Mouse (Mus musculus): ENCODE results near the gene Actr5. TPM values are rescaled to one million over a fixed set of nuclear protein-coding genes. Genes with fewer than 3 reads are reported as not detected.

Gene Actr5
- polyA plus RNA-seq, 1 experiment from 2014 or later: 7.2 TPM

- no peak overlapping the region for H3K9ac ChIP-seq (ENCODE audit: low read length)
- H3K27ac ChIP-seq (ENCODE audit: low read length): no peak overlapping the region
- no peak for ATAC-seq (ENCODE audit: low read depth)
- H3K9me3 ChIP-seq (ENCODE audit: control insufficient read depth, low read length): no peaks in the 10 kb centered on the region
- H3K27me3 ChIP-seq (ENCODE audit: control insufficient read depth, insufficient read depth, low read depth, low read length): no peaks in the 10 kb centered on the region
- H3K36me3 ChIP-seq (ENCODE audit: control insufficient read depth, insufficient read depth, low read length): no peaks in the 10 kb centered on the region
- H3K4me2 ChIP-seq (ENCODE audit: low read depth, low read length): no peak overlapping the region
- H3K4me1 ChIP-seq (replicated peaks; ENCODE audit: control insufficient read depth, insufficient read depth, low read length): peaks cover 17% of the 10 kb centered on the region
- 69% methylated on average over 8 of the region's 8 CpGs for WGBS
- H3K4me3 ChIP-seq (ENCODE audit: low read length): no peak overlapping the region
These were observed 53.3 kb downstream of the Actr5 start for GRCm38 (mm10) chr2:158677946-158678345.

GRCm38 (mm10) chr2:158679091-158679490 lies 54.4 kb downstream of the Actr5 start:
- Histone ChIP-seq H3K36me3 (ENCODE audit: control insufficient read depth, insufficient read depth, low read length) (no peaks in the 10 kb centered on the region), H3K9ac (ENCODE audit: low read length) (no peak overlapping the region), H3K9me3 (ENCODE audit: control insufficient read depth, low read length) (no peaks in the 10 kb centered on the region), H3K27ac (ENCODE audit: low read length) (no peak overlapping the region), H3K27me3 (ENCODE audit: control insufficient read depth, insufficient read depth, low read depth, low read length) (no peaks in the 10 kb centered on the region), H3K4me1 (replicated peaks; ENCODE audit: control insufficient read depth, insufficient read depth, low read length) (peaks cover 10% of the 10 kb centered on the region), H3K4me2 (ENCODE audit: low read depth, low read length) (no peak overlapping the region), H3K4me3 (ENCODE audit: low read length) (no peak overlapping the region)
- WGBS: 94% methylated on average over 7 of the region's 7 CpGs
- no peak for ATAC-seq (ENCODE audit: low read depth)

DNA sequence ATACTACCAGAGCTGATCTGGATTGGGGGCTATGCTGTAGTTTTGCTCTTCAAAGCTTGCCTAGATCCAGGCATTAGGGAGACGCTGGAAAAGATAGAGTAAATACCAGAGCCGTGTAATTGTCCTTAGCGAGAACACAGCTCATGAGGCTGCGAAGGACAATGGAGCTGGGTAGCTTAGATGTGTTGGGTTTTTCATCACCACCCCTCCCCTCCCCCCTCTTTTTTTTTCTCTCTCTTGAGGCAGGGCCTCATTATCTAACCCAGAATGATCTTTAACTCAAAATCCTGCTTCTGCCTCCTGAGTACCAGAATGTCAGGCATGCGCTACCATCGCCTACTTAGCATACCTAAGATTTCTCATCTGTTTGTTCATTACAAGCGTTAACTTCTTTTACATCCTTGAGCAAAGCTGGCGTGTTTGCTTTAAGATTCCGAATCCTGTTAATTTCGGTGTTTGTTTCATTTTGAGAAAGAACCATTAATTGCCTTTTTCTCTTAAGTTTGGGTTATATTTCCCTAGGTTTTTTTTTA lies 55.7 kb downstream of the Actr5 start:
- H3K4me1 ChIP-seq (replicated peaks; ENCODE audit: control insufficient read depth, insufficient read depth, low read length): peaks cover 9% of the 10 kb centered on the region
- H3K27me3 ChIP-seq (ENCODE audit: control insufficient read depth, insufficient read depth, low read depth, low read length): no peaks in the 10 kb centered on the region
- no peaks in the 10 kb centered on the region for H3K9me3 ChIP-seq (ENCODE audit: control insufficient read depth, low read length)
- no peaks in the 10 kb centered on the region for H3K36me3 ChIP-seq (ENCODE audit: control insufficient read depth, insufficient read depth, low read length)
- no peak overlapping the region for H3K4me3 ChIP-seq (ENCODE audit: low read length)
- peak; percentile 59; the same call in 1 of the 2 replicates for ATAC-seq (ENCODE audit: low read depth)
- no peak overlapping the region for H3K4me2 ChIP-seq (ENCODE audit: low read depth, low read length)
- WGBS: 51% methylated on average over 10 of the region's 10 CpGs
- no peak overlapping the region for H3K9ac ChIP-seq (ENCODE audit: low read length)
- H3K27ac ChIP-seq (ENCODE audit: low read length): peak overlapping the region; percentile 65

- Histone ChIP-seq H3K27ac (ENCODE audit: low read length) (no peak overlapping the region), H3K36me3 (ENCODE audit: control insufficient read depth, insufficient read depth, low read length) (no peaks in the 10 kb centered on the region)
- no peak for ATAC-seq (ENCODE audit: low read depth)
These were observed 57.0 kb downstream of the Actr5 start for GRCm38 (mm10) chr2:158681714-158682113.

GRCm38 (mm10) chr2:158682344-158683037 lies 57.8 kb downstream of the Actr5 start:
- Histone ChIP-seq H3K4me2 (ENCODE audit: low read depth, low read length) (no peak overlapping the region), H3K27me3 (ENCODE audit: control insufficient read depth, insufficient read depth, low read depth, low read length) (no peaks in the 10 kb centered on the region), H3K4me3 (ENCODE audit: low read length) (no peak overlapping the region), H3K9ac (ENCODE audit: low read length) (no peak overlapping the region), H3K27ac (ENCODE audit: low read length) (peak overlapping the region; percentile 56), H3K9me3 (ENCODE audit: control insufficient read depth, low read length) (no peaks in the 10 kb centered on the region), H3K4me1 (replicated peaks; ENCODE audit: control insufficient read depth, insufficient read depth, low read length) (peaks cover 9% of the 10 kb centered on the region), H3K36me3 (ENCODE audit: control insufficient read depth, insufficient read depth, low read length) (no peaks in the 10 kb centered on the region)
- WGBS: 48% methylated on average over 11 of the region's 11 CpGs
- ATAC-seq (ENCODE audit: low read depth): peak; percentile 51; the same call in 1 of the 2 replicates

More at GRCm38 (mm10) chr2:158681714-158682113, 57.0 kb downstream of the Actr5 start:
- 72% methylated on average over 6 of the region's 6 CpGs for WGBS
- no peaks in the 10 kb centered on the region for H3K9me3 ChIP-seq (ENCODE audit: control insufficient read depth, low read length)
- no peaks in the 10 kb centered on the region for H3K27me3 ChIP-seq (ENCODE audit: control insufficient read depth, insufficient read depth, low read depth, low read length)
- no peak overlapping the region for H3K4me2 ChIP-seq (ENCODE audit: low read depth, low read length)
- H3K4me1 ChIP-seq (replicated peaks; ENCODE audit: control insufficient read depth, insufficient read depth, low read length): peaks cover 9% of the 10 kb centered on the region
- no peak overlapping the region for H3K4me3 ChIP-seq (ENCODE audit: low read length)
- no peak overlapping the region for H3K9ac ChIP-seq (ENCODE audit: low read length)

- no peak overlapping the region for H3K4me2 ChIP-seq (ENCODE audit: low read depth, low read length)
- H3K9ac ChIP-seq (ENCODE audit: low read length): no peak overlapping the region
- 15% methylated on average over 4 of the region's 4 CpGs for WGBS
- no peaks in the 10 kb centered on the region for H3K9me3 ChIP-seq (ENCODE audit: control insufficient read depth, low read length)
- no peaks in the 10 kb centered on the region for H3K36me3 ChIP-seq (ENCODE audit: control insufficient read depth, insufficient read depth, low read length)
- H3K27ac ChIP-seq (ENCODE audit: low read length): no peak overlapping the region
- H3K27me3 ChIP-seq (ENCODE audit: control insufficient read depth, insufficient read depth, low read depth, low read length): no peaks in the 10 kb centered on the region
- peaks cover 9% of the 10 kb centered on the region for H3K4me1 ChIP-seq (replicated peaks; ENCODE audit: control insufficient read depth, insufficient read depth, low read length)
- peak; percentile 15; the same call in 1 of the 2 replicates for ATAC-seq (ENCODE audit: low read depth)
- no peak overlapping the region for H3K4me3 ChIP-seq (ENCODE audit: low read length)
These were observed 58.3 kb downstream of the Actr5 start for GRCm38 (mm10) chr2:158683038-158683413.

DNA sequence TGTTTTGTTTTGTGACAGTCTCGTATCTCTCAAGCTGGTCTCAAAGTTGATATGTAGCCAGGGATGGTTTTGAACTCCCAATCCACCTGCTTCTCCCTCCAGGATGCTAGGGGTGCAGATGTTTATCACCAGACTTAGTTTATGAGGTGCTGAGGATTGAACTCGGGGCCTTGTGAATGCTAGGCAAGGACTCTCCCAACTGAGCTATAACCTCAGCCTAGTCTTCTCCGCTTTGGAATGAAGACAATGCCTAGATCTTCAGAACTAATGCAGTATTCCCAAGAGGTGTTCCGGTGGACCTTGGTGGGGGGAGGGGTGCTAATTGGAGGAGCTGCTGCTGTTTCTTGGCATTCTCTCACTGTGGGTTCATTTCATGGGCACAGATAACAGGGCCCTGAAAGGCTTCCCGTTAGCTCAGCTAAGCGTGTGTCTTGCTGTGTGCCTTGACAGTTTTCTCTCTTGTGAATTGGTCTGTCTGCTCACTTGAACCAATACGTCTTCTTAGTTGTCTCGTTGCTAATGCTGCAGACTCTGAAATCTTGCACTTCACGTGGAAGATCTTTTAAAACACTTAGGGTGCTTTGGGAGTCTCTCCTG lies 59.7 kb downstream of the Actr5 start:
- ATAC-seq (ENCODE audit: low read depth): no peak
- Histone ChIP-seq H3K9me3 (ENCODE audit: control insufficient read depth, low read length) (no peaks in the 10 kb centered on the region), H3K27ac (ENCODE audit: low read length) (no peak overlapping the region), H3K36me3 (ENCODE audit: control insufficient read depth, insufficient read depth, low read length) (no peaks in the 10 kb centered on the region), H3K9ac (ENCODE audit: low read length) (no peak overlapping the region), H3K27me3 (ENCODE audit: control insufficient read depth, insufficient read depth, low read depth, low read length) (no peaks in the 10 kb centered on the region), H3K4me2 (ENCODE audit: low read depth, low read length) (no peak overlapping the region), H3K4me3 (ENCODE audit: low read length) (no peak overlapping the region), H3K4me1 (replicated peaks; ENCODE audit: control insufficient read depth, insufficient read depth, low read length) (peaks cover 9% of the 10 kb centered on the region)
- 54% methylated on average over 9 of the region's 9 CpGs for WGBS

- Histone ChIP-seq H3K36me3 (ENCODE audit: control insufficient read depth, insufficient read depth, low read length) (no peaks in the 10 kb centered on the region), H3K9me3 (ENCODE audit: control insufficient read depth, low read length) (no peaks in the 10 kb centered on the region), H3K4me1 (replicated peaks; ENCODE audit: control insufficient read depth, insufficient read depth, low read length) (peaks cover 9% of the 10 kb centered on the region), H3K27me3 (ENCODE audit: control insufficient read depth, insufficient read depth, low read depth, low read length) (no peaks in the 10 kb centered on the region), H3K4me3 (ENCODE audit: low read length) (no peak overlapping the region), H3K4me2 (ENCODE audit: low read depth, low read length) (no peak overlapping the region), H3K9ac (ENCODE audit: low read length) (no peak overlapping the region), H3K27ac (ENCODE audit: low read length) (no peak overlapping the region)
- no peak for ATAC-seq (ENCODE audit: low read depth)
- 75% methylated on average over 3 of the region's 3 CpGs for WGBS
These were observed 60.2 kb downstream of the Actr5 start for GRCm38 (mm10) chr2:158684910-158685309.

GRCm38 (mm10) chr2:158686394-158686793 lies 61.7 kb downstream of the Actr5 start:
- ATAC-seq (ENCODE audit: low read depth): no peak
- H3K27ac ChIP-seq (ENCODE audit: low read length): no peak overlapping the region
- 38% methylated on average over 2 of the region's 2 CpGs for WGBS
- no peaks in the 10 kb centered on the region for H3K9me3 ChIP-seq (ENCODE audit: control insufficient read depth, low read length)
- H3K4me3 ChIP-seq (ENCODE audit: low read length): no peak overlapping the region
- peaks cover 4% of the 10 kb centered on the region; the same call in 1 of the 2 replicates for H3K4me1 ChIP-seq (replicated peaks; ENCODE audit: control insufficient read depth, insufficient read depth, low read length)
- no peak overlapping the region for H3K9ac ChIP-seq (ENCODE audit: low read length)
- no peak overlapping the region for H3K4me2 ChIP-seq (ENCODE audit: low read depth, low read length)
- no peaks in the 10 kb centered on the region for H3K36me3 ChIP-seq (ENCODE audit: control insufficient read depth, insufficient read depth, low read length)
- H3K27me3 ChIP-seq (ENCODE audit: control insufficient read depth, insufficient read depth, low read depth, low read length): no peaks in the 10 kb centered on the region
